Mouse (Mus musculus): ENCODE measurements around the gene Ablim2.

DNA sequence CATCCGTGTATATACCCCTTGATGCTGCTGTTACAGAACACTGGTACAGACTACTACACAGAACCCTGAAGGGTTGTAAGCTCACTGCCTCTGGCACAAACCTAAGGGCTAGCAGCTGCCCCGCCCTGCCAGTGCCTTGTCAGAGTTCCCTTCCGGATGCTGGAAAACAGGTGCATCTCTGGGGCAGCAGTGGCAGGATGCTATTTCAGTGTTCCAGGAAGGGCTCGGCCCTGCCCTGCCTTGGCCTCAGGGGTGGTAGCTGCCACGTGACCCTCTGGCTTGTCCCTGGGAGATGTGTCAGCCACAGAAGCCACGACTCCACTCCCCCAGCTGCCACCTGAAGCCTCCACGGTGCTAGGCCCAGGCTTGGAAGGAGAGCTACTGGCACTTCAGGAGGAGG lies 28.2 kb downstream of the Ablim2 start:
- TF ChIP-seq CTCF (IDR thresholded peaks at IDR 0.05; ENCODE audit: low read depth) = no peak
- no peak for TF ChIP-seq EP300 (IDR thresholded peaks at IDR 0.05; ENCODE audit: low read depth)
